Mouse (Mus musculus) hindbrain, embryonic 16.5 days (tissue): ENCODE data around the gene Lhb. TPM values are rescaled to one million over a fixed set of nuclear protein-coding genes. Genes with fewer than 3 reads are reported as not detected.
A peak's percentile ranks its signal among the peaks of the same experiment; 100 is the strongest.

Experiments
- ATAC-seq: fragments of 200-750 bp; cut with Nextera tagmentation; 2 replicates; pipeline ENCODE4 v1.8.0; 2017; ENCODE audit warnings: moderate TSS enrichment, moderate library complexity
- H3K27ac ChIP-seq: fragments of 300-500 bp; sonication (generic); 2 replicates; pipeline ENCODE4 v1.5.1; 2014; ENCODE audit warnings: low read depth, mild to moderate bottlenecking, control low read depth, low read length, moderate library complexity
- H3K27me3 ChIP-seq: fragments of 300-500 bp; sonication (generic); replicated peaks from 2 replicates; pipeline ENCODE4 v1.6.1; 2014; ENCODE audit warnings: low read length; ENCODE audit not compliant: control insufficient read depth, insufficient read depth
- H3K36me3 ChIP-seq: fragments of 300-500 bp; sonication (generic); 2 replicates; pipeline ENCODE4 v1.6.1; 2014; ENCODE audit warnings: mild to moderate bottlenecking, low read length, moderate library complexity, mixed read lengths; ENCODE audit not compliant: control insufficient read depth, insufficient read depth
- H3K4me1 ChIP-seq: fragments of 300-500 bp; sonication (generic); 2 replicates; pipeline ENCODE4 v1.6.1; 2014; ENCODE audit warnings: low read depth, low read length; ENCODE audit not compliant: control insufficient read depth, insufficient read depth
- H3K4me2 ChIP-seq: fragments of 300-500 bp; sonication (generic); 2 replicates; pipeline ENCODE4 v1.6.1; 2014; ENCODE audit warnings: mild to moderate bottlenecking, low read length, control low read depth, moderate library complexity
- H3K4me3 ChIP-seq: fragments of 300-500 bp; sonication (generic); 2 replicates; pipeline ENCODE4 v1.5.1; 2014; ENCODE audit warnings: mild to moderate bottlenecking, low read length, control low read depth, moderate library complexity
- H3K9ac ChIP-seq: fragments of 300-500 bp; sonication (generic); 2 replicates; pipeline ENCODE4 v1.6.1; 2014; ENCODE audit warnings: low read depth, mild to moderate bottlenecking, control low read depth, low read length, moderate library complexity
- H3K9me3 ChIP-seq: fragments of 300-500 bp; sonication (generic); 2 replicates; pipeline ENCODE4 v1.6.1; 2014; ENCODE audit warnings: mild to moderate bottlenecking, low read length, moderate library complexity; ENCODE audit not compliant: control insufficient read depth
- WGBS: fragments of 180-500 bp; shearing (Covaris S2); extraction: QIAGEN DNeasy Blood & Tissue Kit; methylation state at CpG from one replicate; pipeline ENCODE4 v1.1.7; 2014; 5-methylcytosine and 5-hydroxymethylcytosine counted together
- polyA plus RNA-seq: library from polyadenylated mRNA; unstranded; fragments of >200 nt; fragmentation: Nextera tagmentation; extraction: Ambion mirVana; gene quantifications from 2 replicates; pipeline ENCODE4 v1.2.1, GENCODE M21; 2015

The Lhb gene
- polyA plus RNA-seq, 1 experiment from 2014 or later: 2.3 TPM

- H3K27ac ChIP-seq: no peak overlapping the region
- no peaks in the 10 kb centered on the region for H3K9me3 ChIP-seq
- no peaks in the 10 kb centered on the region for H3K4me1 ChIP-seq
- no peak overlapping the region for H3K9ac ChIP-seq
- no peak overlapping the region for H3K4me3 ChIP-seq
- H3K36me3 ChIP-seq: peaks cover 50% of the 10 kb centered on the region
- H3K27me3 ChIP-seq: no peaks in the 10 kb centered on the region; the same call in 1 of the 2 replicates
- no peak overlapping the region for H3K4me2 ChIP-seq
- 93% methylated on average over 8 of the region's 8 CpGs for WGBS
- no peak for ATAC-seq
These were observed 5.9 kb downstream of the Lhb start for GRCm38 (mm10) chr7:45426556-45426955.

GRCm38 (mm10) chr7:45433835-45434202, 13.2 kb downstream of the Lhb start:
- Histone ChIP-seq H3K9ac (peak overlapping the region; percentile 81), H3K9me3 (no peaks in the 10 kb centered on the region), H3K4me3 (peak overlapping the region; percentile 82), H3K4me1 (peaks cover 39% of the 10 kb centered on the region), H3K36me3 (peaks cover 11% of the 10 kb centered on the region), H3K4me2 (peak overlapping the region; percentile 99), H3K27ac (peak overlapping the region; percentile 78), H3K27me3 (no peaks in the 10 kb centered on the region)
- ATAC-seq: no peak
- WGBS: under 1% methylated on average over 7 of the region's 7 CpGs

DNA sequence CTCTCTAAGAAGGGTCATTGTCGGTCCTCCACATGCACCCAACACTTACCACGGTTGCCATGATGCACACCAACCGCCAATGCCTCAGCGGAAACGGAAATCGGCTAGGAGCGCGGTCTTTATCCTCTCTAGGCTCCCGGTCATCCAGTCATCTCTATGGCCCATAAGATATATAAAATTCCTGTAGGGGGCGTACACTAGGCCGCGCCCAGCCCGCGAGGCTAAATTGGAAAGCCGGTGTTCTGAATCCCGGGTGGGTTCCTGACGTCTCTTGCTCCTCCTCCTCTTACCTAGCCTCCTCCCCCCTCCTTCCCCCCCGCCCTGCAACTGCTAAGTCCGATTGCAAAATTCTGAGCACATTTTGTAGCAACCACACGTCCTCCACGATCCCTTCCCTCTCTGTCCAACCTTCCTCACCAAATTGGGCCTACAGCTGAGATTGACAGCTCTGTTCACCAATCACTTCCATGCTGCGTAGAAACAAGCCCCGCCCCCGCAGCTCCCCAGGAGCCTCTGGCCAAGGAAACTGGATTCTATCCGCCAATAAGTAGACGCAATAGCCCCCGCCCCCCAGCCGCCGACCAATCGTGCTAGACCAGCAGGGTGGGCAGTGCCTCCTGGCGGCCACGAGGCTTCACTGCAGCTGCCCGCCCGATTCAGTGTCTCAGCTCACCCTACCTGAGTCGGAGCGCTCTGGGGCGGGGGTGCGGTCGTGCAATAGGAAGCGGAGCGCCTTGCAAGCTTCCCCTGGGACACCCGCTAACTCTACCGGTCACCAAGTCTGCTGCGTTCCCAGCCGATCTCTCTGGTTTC, 13.8 kb downstream of the Lhb start, which contains the start of gene Gys1:
TSS of gene Gys1 (plus strand) at position 642 of the 813 bp plus-strand sequence.
- H3K4me1 ChIP-seq: peaks cover 39% of the 10 kb centered on the region
- peaks cover 8% of the 10 kb centered on the region; the same call in 1 of the 2 replicates for H3K36me3 ChIP-seq
- ATAC-seq: peak; percentile 97
- peak within 1 kb of the TSS; percentile 78 for H3K27ac ChIP-seq
- H3K9ac ChIP-seq: peak within 1 kb of the TSS; percentile 81
- H3K9me3 ChIP-seq: no peaks in the 10 kb centered on the region
- under 1% methylated on average over 42 of the region's 45 CpGs for WGBS
- H3K4me3 ChIP-seq: peak within 1 kb of the TSS; percentile 82
- H3K4me2 ChIP-seq: peak within 1 kb of the TSS; percentile 99
- H3K27me3 ChIP-seq: no peaks in the 10 kb centered on the region

- peak overlapping the region; percentile 76 for H3K27ac ChIP-seq
- H3K4me2 ChIP-seq: peak overlapping the region; percentile 58
- H3K27me3 ChIP-seq: no peaks in the 10 kb centered on the region
- WGBS: 2% methylated on average over 16 of the region's 16 CpGs
- H3K4me1 ChIP-seq: peaks cover 39% of the 10 kb centered on the region
- H3K9me3 ChIP-seq: no peaks in the 10 kb centered on the region
- no peak; the same call in 1 of the 2 replicates for ATAC-seq
- peak overlapping the region; percentile 76 for H3K9ac ChIP-seq
- peak overlapping the region; percentile 82 for H3K4me3 ChIP-seq
- peaks cover 5% of the 10 kb centered on the region; the same call in 1 of the 2 replicates for H3K36me3 ChIP-seq
These were observed 14.4 kb downstream of the Lhb start for GRCm38 (mm10) chr7:45435038-45435437.

DNA sequence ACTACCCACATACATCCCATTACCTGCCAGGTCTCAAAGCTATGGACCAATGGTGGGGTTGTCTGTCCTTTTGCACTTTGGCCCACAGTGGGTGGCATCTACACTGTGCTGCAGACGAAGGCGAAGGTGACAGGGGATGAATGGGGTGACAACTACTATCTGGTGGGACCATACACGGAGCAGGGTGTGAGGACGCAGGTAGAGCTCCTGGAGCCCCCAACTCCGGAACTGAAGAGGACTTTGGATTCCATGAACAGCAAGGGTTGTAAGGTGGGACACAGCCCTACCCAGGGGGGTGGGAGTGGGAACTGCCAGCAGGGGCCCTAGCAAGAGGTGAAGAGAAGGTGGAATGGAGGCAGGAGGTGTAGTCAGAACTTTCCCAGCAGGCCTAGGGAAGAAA, 15.8 kb downstream of the Lhb start:
- peaks cover 9% of the 10 kb centered on the region for H3K36me3 ChIP-seq
- H3K4me2 ChIP-seq: no peak overlapping the region; the same call in 1 of the 2 replicates
- peaks cover 39% of the 10 kb centered on the region for H3K4me1 ChIP-seq
- H3K27me3 ChIP-seq: no peaks in the 10 kb centered on the region
- ATAC-seq: no peak
- H3K9me3 ChIP-seq: no peaks in the 10 kb centered on the region
- no peak overlapping the region for H3K4me3 ChIP-seq
- no peak overlapping the region for H3K27ac ChIP-seq
- no peak overlapping the region for H3K9ac ChIP-seq
- 93% methylated on average over 5 of the region's 5 CpGs for WGBS

DNA sequence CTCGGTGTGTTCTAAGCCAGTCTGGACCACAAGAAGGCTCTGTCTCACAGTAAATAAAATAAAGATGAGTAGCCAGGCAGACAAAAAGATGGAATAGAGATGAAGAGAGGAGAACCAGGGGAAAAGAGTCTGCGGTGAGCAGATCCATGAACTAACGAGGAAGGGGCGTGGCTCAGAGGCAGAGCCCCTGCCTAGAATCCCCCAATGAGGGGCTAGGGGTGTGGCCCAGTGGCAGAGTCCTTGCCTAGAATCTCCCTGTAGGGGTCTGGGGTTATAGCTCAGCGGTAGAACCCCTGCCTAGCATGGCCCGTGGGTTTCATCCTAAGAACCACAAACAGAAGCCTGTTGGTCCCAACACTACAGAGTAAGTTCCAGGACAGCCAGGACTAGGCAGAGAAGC, 16.4 kb downstream of the Lhb start:
- H3K9ac ChIP-seq: no peak overlapping the region
- peaks cover 39% of the 10 kb centered on the region for H3K4me1 ChIP-seq
- no peak for ATAC-seq
- H3K36me3 ChIP-seq: peaks cover 12% of the 10 kb centered on the region
- 26% methylated on average over 6 of the region's 6 CpGs for WGBS
- H3K9me3 ChIP-seq: no peaks in the 10 kb centered on the region
- no peaks in the 10 kb centered on the region for H3K27me3 ChIP-seq
- no peak overlapping the region for H3K4me2 ChIP-seq
- no peak overlapping the region for H3K4me3 ChIP-seq
- H3K27ac ChIP-seq: no peak overlapping the region

DNA sequence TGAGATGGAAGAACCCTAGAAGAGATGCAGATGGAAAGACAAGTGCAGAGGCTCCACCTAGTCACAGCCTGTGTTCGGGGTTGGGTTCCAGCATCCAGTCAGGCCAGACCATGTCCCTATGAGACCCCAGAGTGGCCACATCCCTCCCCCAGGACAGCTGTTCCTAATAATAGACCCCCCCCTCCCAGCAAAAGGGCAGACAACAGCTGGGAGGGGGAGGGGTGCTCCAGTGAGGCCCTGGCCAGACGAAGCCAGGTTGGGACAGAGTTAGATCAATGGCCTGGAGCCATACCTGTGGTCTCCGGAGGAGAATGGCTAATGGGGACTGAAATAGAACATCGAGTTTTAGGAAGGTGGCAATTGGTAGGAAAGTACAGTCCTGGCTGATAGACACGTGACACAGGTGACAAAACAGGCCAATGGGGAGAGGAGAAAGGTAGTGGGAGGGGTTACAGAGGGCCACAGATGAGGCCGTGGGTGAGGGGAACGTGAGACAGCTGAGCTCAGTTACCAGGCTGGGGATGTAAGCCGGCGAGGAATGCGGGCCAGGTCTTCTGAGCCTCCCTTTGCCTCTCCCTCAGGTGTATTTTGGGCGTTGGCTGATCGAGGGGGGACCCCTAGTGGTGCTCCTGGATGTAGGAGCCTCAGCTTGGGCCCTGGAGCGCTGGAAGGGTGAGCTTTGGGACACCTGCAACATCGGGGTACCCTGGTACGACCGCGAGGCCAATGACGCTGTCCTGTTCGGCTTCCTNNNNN, 17.1 kb downstream of the Lhb start, which contains the start of gene Ruvbl2:
TSS of gene Ruvbl2 (minus strand) at position 576 of the 756 bp plus-strand sequence.
- 24% methylated on average over 19 of the region's 19 CpGs for WGBS
- no peaks in the 10 kb centered on the region for H3K9me3 ChIP-seq
- H3K4me2 ChIP-seq: peak within 1 kb of the TSS; percentile 18; the same call in 1 of the 2 replicates
- H3K27me3 ChIP-seq: no peaks in the 10 kb centered on the region
- H3K4me1 ChIP-seq: peaks cover 37% of the 10 kb centered on the region
- peak within 1 kb of the TSS; percentile 36; the same call in 1 of the 2 replicates for H3K9ac ChIP-seq
- H3K27ac ChIP-seq: no peak within 1 kb of the TSS
- no peak for ATAC-seq
- peaks cover 15% of the 10 kb centered on the region for H3K36me3 ChIP-seq
- peak within 1 kb of the TSS; percentile 13; the same call in 1 of the 2 replicates for H3K4me3 ChIP-seq

- H3K36me3 ChIP-seq: peaks cover 27% of the 10 kb centered on the region
- 91% methylated on average over 22 of the region's 22 CpGs for WGBS
- no peaks in the 10 kb centered on the region for H3K9me3 ChIP-seq
These were observed 23.2 kb downstream of the Lhb start for GRCm38 (mm10) chr7:45443526-45444420.

More at GRCm38 (mm10) chr7:45443526-45444420, 23.2 kb downstream of the Lhb start:
- no peak overlapping the region for H3K4me2 ChIP-seq
- no peak overlapping the region for H3K4me3 ChIP-seq
- no peak for ATAC-seq
- no peaks in the 10 kb centered on the region for H3K27me3 ChIP-seq
- H3K4me1 ChIP-seq: no peaks in the 10 kb centered on the region
- H3K27ac ChIP-seq: no peak overlapping the region
- no peak overlapping the region for H3K9ac ChIP-seq
